Mouse (Mus musculus) olfactory bulb, adult 2 months (tissue): ENCODE results near the gene 4930558C23Rik.

ENCODE experiments used
- CTCF ChIP-seq: fragments of 200-500 bp; IDR thresholded peaks from 2 replicates; pipeline ENCODE4 v1.5.1; 2012; ENCODE audit warnings: low read depth, mild to moderate bottlenecking, low read length, moderate library complexity; ENCODE audit not compliant: insufficient read depth
- POLR2A ChIP-seq: fragments of 200-500 bp; IDR thresholded peaks from 2 replicates; pipeline ENCODE4 v1.6.1; 2012; ENCODE audit warnings: mild to moderate bottlenecking, low read depth, low read length, moderate library complexity; ENCODE audit not compliant: insufficient read depth

- no peak for TF ChIP-seq CTCF
- no peak for TF ChIP-seq POLR2A
These were observed 30.8 kb upstream of the 4930558C23Rik start for GRCm38 (mm10) chr3:95433301-95433915.
